Mouse (Mus musculus): ENCODE measurements at regions not wholly inside any gene's neighbourhood (a gene's known extent, or its start where the extent isn't known, plus 50 kb on each side); places are given as distances from the start of the nearest gene placed in this dataset.

- DNase-seq: peak; percentile 0
These were observed 114.7 kb upstream of the Ndp start for GRCm38 (mm10) chrX:17026161-17026829.

DNA sequence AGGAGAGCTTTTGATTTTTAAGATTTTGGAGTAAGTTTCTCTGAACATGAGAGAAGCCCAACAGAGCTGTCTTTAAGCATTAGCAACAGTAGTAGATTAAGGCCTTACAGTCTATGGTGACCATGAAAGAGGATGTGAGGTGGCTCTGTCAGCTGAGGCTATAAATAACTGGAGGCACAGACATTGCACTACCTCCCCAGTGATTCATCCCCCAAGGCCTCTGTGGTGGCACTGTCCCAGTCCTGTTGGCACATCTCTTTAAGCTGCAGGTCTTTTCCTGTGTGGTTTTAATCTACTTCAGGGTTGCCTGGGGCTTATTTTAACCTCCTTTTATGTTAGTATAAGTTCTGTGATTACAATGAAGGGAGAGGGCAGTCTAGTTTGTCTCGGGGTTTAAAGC, 106.2 kb upstream of the Ndp start:
- no peak for DNase-seq

DNA sequence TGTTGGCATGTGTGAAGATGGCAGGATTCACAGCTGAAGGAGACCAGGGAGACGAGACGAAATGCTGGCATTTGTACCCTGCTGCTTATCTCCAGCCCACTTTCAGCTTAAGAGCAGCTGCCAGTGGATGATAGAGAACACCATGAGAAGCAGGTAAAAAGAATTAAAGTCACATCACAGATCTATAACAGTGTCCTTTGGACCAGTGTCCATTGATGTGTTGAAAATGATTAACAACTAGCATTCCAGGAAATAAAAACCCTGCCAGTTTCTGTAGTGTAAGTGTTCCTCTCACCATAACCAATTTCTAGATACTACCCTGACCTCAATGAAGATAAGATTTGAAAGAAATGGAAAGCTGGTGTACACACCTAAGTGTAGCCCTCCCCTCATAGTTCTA, 97.6 kb upstream of the Ndp start:
- no peak for DNase-seq

GRCm38 (mm10) chrX:16998578-16998977, 87.0 kb upstream of the Ndp start:
- DNase-seq: peak; percentile 72

All from kidney, postnatal 14 days (tissue).